Mouse (Mus musculus): ENCODE data around the gene Coq10b. TPM values are rescaled to one million over a fixed set of nuclear protein-coding genes. Genes with fewer than 3 reads are reported as not detected.

The Coq10b gene
- polyA plus RNA-seq, 1 experiment, result 21.2 TPM

DNA sequence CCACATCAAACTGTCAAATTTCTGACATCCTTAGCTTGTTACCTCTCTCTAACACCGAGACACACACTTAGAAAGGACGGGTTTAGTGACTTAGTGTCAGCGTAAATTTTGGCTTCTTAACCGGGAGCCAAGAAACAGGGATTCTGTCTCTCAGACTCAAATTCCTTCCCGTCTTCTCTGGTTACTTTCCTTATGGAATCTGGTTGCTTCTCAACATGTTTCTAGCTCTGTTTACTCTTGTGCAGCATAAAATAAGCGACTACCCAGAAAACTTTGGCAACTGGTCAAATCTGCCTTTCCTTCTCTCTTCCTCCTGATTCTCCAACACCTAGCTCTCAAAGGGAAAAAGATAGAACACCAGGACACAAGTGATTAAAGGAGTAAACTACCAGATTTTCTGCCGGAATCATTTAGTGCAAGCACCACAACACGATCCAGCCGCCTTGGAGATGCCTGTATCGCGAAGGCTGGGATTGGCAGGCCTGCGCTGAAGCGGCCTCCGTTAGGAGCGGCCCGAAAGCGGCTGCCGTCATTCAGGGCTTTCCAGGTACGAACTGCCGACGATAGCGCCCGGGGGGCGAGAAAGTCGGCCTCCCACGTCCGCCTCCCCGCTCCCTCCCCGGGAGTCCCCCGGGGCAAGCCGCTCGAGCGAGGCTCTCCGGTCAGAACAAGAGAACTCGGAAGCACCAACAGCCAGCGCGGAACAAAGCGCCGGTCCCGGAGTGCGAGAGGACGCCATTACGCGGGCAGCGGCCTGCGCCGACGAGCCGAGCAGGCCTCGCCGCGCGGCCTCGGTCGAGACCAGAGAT lies 25.9 kb upstream of the Coq10b start:
- Histone ChIP-seq H3K36me3 (ENCODE audit: control insufficient read depth, insufficient read depth, low read length, poor library complexity, severe bottlenecking) (no peaks in the 10 kb centered on the region), H3K27ac (ENCODE audit: insufficient read depth, low read length) (peak overlapping the region; percentile 12), H3K27me3 (ENCODE audit: control insufficient read depth, insufficient read depth, low read length, poor library complexity, severe bottlenecking) (no peaks in the 10 kb centered on the region), H3K4me1 (ENCODE audit: control insufficient read depth, insufficient read depth, low read length) (peaks cover 4% of the 10 kb centered on the region), H3K9me3 (replicated peaks; ENCODE audit: control insufficient read depth, insufficient read depth, low read length, poor library complexity, severe bottlenecking) (no peaks in the 10 kb centered on the region), H3K4me3 (ENCODE audit: low read depth, low read length) (peak overlapping the region; percentile 94), H3K9ac (ENCODE audit: low read depth, poor library complexity, severe bottlenecking) (peak overlapping the region; percentile 84)
- TF ChIP-seq CTCF (IDR thresholded peaks at IDR 0.05; ENCODE audit: low read depth, low read length) (no peak), EP300 (IDR thresholded peaks at IDR 0.05; ENCODE audit: insufficient read depth, low read depth, low read length) (no peak), POLR2A (IDR thresholded peaks at IDR 0.05; ENCODE audit: insufficient read depth, low read length) (no peak)

DNA sequence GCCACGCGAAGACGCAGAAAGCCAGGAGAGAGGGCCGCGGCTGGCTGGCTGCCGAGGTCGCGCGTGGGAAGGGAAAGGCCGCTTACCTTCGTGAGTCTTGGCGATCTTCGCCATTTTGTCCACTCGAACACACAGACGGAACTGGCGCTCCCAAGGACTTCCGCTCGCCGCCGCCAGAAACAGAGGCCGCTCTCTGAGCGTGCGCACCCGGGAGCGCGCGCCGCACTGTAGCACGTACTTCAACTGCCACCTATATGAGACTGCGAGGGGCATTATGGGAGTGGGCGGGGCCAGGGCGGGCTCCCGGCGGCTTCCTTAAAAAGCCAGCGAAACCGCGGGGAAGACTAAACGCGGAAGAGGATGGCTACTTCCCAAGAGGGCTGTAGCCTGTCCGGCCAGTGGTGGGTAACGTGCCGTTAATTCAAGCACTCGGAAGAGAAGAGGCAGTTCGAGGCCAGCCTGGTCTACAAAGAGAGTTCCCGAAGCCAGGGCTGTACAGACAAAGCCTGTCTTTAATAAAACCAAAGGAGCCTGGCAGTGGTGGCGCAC lies 25.2 kb upstream of the Coq10b start, which contains the start of gene Sf3b1:
Gene Sf3b1 (minus strand): TSS at position 229 of the 549 bp plus-strand sequence.
- Histone ChIP-seq H3K9me3 (replicated peaks; ENCODE audit: control insufficient read depth, insufficient read depth, low read length, poor library complexity, severe bottlenecking) (no peaks in the 10 kb centered on the region), H3K4me3 (ENCODE audit: low read depth, low read length) (peak within 1 kb of the TSS; percentile 94), H3K27ac (ENCODE audit: insufficient read depth, low read length) (peak within 1 kb of the TSS; percentile 12), H3K9ac (ENCODE audit: low read depth, poor library complexity, severe bottlenecking) (peak within 1 kb of the TSS; percentile 84), H3K4me1 (ENCODE audit: control insufficient read depth, insufficient read depth, low read length) (peaks cover 4% of the 10 kb centered on the region), H3K36me3 (ENCODE audit: control insufficient read depth, insufficient read depth, low read length, poor library complexity, severe bottlenecking) (no peaks in the 10 kb centered on the region), H3K27me3 (ENCODE audit: control insufficient read depth, insufficient read depth, low read length, poor library complexity, severe bottlenecking) (no peaks in the 10 kb centered on the region)
- TF ChIP-seq CTCF (IDR thresholded peaks at IDR 0.05; ENCODE audit: low read depth, low read length) (no peak), POLR2A (IDR thresholded peaks at IDR 0.05; ENCODE audit: insufficient read depth, low read length) (peak; percentile 98)

DNA sequence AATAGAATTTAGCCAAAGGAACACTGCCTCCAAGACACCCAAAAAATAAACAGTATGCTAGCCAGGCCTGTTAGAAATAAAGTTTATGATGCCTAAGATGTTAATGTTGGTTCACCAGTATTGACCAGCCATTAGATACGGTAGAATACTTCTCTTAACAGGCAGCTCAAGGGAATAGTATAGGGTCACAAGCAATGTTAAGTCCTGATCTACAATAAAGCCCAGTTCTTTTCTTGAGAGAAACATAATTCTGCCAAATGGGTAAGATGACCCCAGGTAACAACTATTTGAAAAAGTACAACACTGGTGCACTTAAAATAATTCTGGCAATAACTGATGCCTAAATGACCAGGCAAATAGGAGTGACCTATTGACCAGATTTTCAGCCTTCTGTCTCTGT lies 24.6 kb upstream of the Coq10b start:
- no peak overlapping the region for H3K27ac ChIP-seq (ENCODE audit: insufficient read depth, low read length)

DNA sequence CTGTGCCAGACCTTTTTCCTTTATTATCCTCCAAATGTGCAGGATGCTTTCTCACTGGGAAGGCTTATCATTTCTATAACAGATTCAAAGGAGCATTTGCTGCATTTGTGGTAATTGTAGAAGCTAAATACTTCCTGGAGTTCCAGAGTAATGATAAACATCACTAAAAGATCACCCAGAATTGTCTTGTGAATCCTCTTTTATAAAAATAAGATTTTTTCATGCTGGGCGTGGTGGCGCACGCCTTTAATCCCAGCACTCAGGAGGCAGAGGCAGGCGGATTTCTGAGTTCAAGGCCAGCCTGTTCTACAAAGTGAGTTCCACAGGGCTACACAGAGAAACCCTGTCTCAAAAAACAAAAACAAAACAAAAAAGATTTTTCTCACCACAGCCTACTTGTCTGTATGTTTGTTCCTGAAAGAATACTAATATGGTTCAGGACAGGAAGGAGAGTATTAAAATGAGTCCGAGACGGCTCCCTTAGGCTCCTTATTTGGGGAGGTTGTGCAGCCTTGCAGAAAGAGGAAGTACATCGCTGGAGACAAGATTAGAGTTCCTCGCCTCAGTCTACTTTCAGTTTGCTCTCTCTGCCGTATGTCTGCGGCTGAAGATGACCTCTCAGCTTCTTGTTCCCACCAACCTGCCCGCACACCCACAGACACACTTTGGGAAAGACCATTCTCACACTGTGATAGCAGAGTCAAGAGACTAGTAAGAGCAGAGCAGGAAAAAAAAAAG lies 23.9 kb upstream of the Coq10b start:
- Histone ChIP-seq H3K9ac (ENCODE audit: low read depth, poor library complexity, severe bottlenecking) (0 out of 2 replicates have a peak overlapping the region, but pooled peaks have one; percentile 18), H3K4me3 (ENCODE audit: low read depth, low read length) (no peak overlapping the region; the same call in 1 of the 2 replicates), H3K36me3 (ENCODE audit: control insufficient read depth, insufficient read depth, low read length, poor library complexity, severe bottlenecking) (no peaks in the 10 kb centered on the region), H3K4me1 (ENCODE audit: control insufficient read depth, insufficient read depth, low read length) (peaks cover 3% of the 10 kb centered on the region), H3K27ac (ENCODE audit: insufficient read depth, low read length) (peak overlapping the region; percentile 23), H3K9me3 (replicated peaks; ENCODE audit: control insufficient read depth, insufficient read depth, low read length, poor library complexity, severe bottlenecking) (no peaks in the 10 kb centered on the region), H3K27me3 (ENCODE audit: control insufficient read depth, insufficient read depth, low read length, poor library complexity, severe bottlenecking) (no peaks in the 10 kb centered on the region)
- TF ChIP-seq EP300 (IDR thresholded peaks at IDR 0.05; ENCODE audit: insufficient read depth, low read depth, low read length) (no peak), CTCF (IDR thresholded peaks at IDR 0.05; ENCODE audit: low read depth, low read length) (no peak), POLR2A (IDR thresholded peaks at IDR 0.05; ENCODE audit: insufficient read depth, low read length) (no peak)

More for the DNA sequence above, 24.6 kb upstream of the Coq10b start:
- TF ChIP-seq POLR2A (IDR thresholded peaks at IDR 0.05; ENCODE audit: insufficient read depth, low read length) (no peak), EP300 (IDR thresholded peaks at IDR 0.05; ENCODE audit: insufficient read depth, low read depth, low read length) (no peak), CTCF (IDR thresholded peaks at IDR 0.05; ENCODE audit: low read depth, low read length) (no peak)
- Histone ChIP-seq H3K36me3 (ENCODE audit: control insufficient read depth, insufficient read depth, low read length, poor library complexity, severe bottlenecking) (no peaks in the 10 kb centered on the region), H3K4me3 (ENCODE audit: low read depth, low read length) (no peak overlapping the region), H3K27me3 (ENCODE audit: control insufficient read depth, insufficient read depth, low read length, poor library complexity, severe bottlenecking) (no peaks in the 10 kb centered on the region), H3K9me3 (replicated peaks; ENCODE audit: control insufficient read depth, insufficient read depth, low read length, poor library complexity, severe bottlenecking) (no peaks in the 10 kb centered on the region), H3K9ac (ENCODE audit: low read depth, poor library complexity, severe bottlenecking) (peak overlapping the region; percentile 84), H3K4me1 (ENCODE audit: control insufficient read depth, insufficient read depth, low read length) (peaks cover 4% of the 10 kb centered on the region)

DNA sequence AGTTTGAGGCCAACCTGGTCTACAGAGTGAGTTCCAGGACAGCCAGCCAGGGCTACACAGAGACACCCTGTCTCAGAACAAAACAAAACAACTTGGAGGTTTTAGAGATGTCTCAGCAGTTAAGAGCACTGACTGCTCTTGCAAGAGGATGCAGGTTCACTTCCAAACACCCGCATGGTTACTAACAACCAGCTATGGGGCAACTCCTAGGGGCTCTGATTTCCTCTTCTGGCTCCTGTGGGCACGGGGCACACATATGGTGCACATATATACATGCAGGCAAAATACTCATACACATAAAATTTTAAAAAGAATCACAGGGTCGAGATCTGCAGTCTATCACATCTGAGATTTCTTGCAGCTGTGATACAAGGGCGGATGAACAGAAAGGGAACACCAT lies 23.1 kb upstream of the Coq10b start:
- TF ChIP-seq CTCF (IDR thresholded peaks at IDR 0.05; ENCODE audit: low read depth, low read length) (no peak), EP300 (IDR thresholded peaks at IDR 0.05; ENCODE audit: insufficient read depth, low read depth, low read length) (no peak), POLR2A (IDR thresholded peaks at IDR 0.05; ENCODE audit: insufficient read depth, low read length) (no peak)

More for the DNA sequence above, 23.1 kb upstream of the Coq10b start:
- no peaks in the 10 kb centered on the region for H3K9me3 ChIP-seq (replicated peaks; ENCODE audit: control insufficient read depth, insufficient read depth, low read length, poor library complexity, severe bottlenecking)
- peaks cover 3% of the 10 kb centered on the region for H3K4me1 ChIP-seq (ENCODE audit: control insufficient read depth, insufficient read depth, low read length)
- H3K36me3 ChIP-seq (ENCODE audit: control insufficient read depth, insufficient read depth, low read length, poor library complexity, severe bottlenecking), result no peaks in the 10 kb centered on the region
- H3K27me3 ChIP-seq (ENCODE audit: control insufficient read depth, insufficient read depth, low read length, poor library complexity, severe bottlenecking), result no peaks in the 10 kb centered on the region
- no peak overlapping the region for H3K9ac ChIP-seq (ENCODE audit: low read depth, poor library complexity, severe bottlenecking)
- H3K4me3 ChIP-seq (ENCODE audit: low read depth, low read length), result no peak overlapping the region
- no peak overlapping the region for H3K27ac ChIP-seq (ENCODE audit: insufficient read depth, low read length)
